Mouse (Mus musculus) MEL (cell line): ENCODE measurements at regions not wholly inside any gene's neighbourhood (a gene's known extent, or its start where the extent isn't known, plus 50 kb on each side); places are given as distances from the start of the nearest gene placed in this dataset.

ENCODE experiments used
- CHD1 ChIP-seq: IDR thresholded peaks from 2 replicates; pipeline ENCODE4 v1.6.1; 2012; ENCODE audit warnings: low read depth, mild to moderate bottlenecking, inconsistent platforms, low read length, improper control_type of control experiment
- CTCF ChIP-seq, 3 experiments: IDR thresholded peaks in 2 of 3; conservative IDR thresholded peaks in 1 of 3; 2 replicates each; pipeline ENCODE4 v1.5.1; 2011 to 2012; ENCODE audit warnings: low read length in 3 of 3, low read depth in 2 of 3, mild to moderate bottlenecking in 2 of 3, improper control_type of control experiment in 1 of 3, inconsistent platforms in 1 of 3, mixed read lengths in 1 of 3, moderate library complexity in 1 of 3; ENCODE audit not compliant: control insufficient read depth in 1 of 3, insufficient read depth in 1 of 3, poor library complexity in 1 of 3, severe bottlenecking in 1 of 3
- E2F4 ChIP-seq: IDR thresholded peaks from 2 replicates; pipeline ENCODE4 v1.6.1; 2011; ENCODE audit warnings: low read depth, low read length, improper control_type of control experiment, borderline replicate concordance
- ETS1 ChIP-seq: IDR thresholded peaks from 2 replicates; pipeline ENCODE4 v1.6.1; 2012; ENCODE audit warnings: low read depth, mild to moderate bottlenecking, inconsistent platforms, low read length, improper control_type of control experiment, moderate library complexity
- KAT2A ChIP-seq: conservative IDR thresholded peaks from 2 replicates; pipeline ENCODE4 v1.6.1; 2012; ENCODE audit warnings: low read depth, low read length, improper control_type of control experiment, inconsistent platforms
- POLR2A ChIP-seq, 2 experiments: IDR thresholded peaks; 2 replicates each; pipeline ENCODE4 v1.6.1; 2011 to 2012; ENCODE audit warnings: low read length in 2 of 2, mild to moderate bottlenecking in 2 of 2, control low read depth in 1 of 2, improper control_type of control experiment in 1 of 2, low read depth in 1 of 2, moderate library complexity in 1 of 2; ENCODE audit not compliant: control insufficient read depth in 1 of 2, insufficient read depth in 1 of 2, poor library complexity in 1 of 2
- POLR2AphosphoS5 ChIP-seq: IDR thresholded peaks from 2 replicates; pipeline ENCODE4 v1.6.1; 2012; ENCODE audit warnings: low read depth, borderline replicate concordance, mild to moderate bottlenecking, inconsistent platforms, low read length, moderate library complexity, mixed read lengths
- RAD21 ChIP-seq: IDR thresholded peaks from 2 replicates; pipeline ENCODE4 v1.6.1; 2011; ENCODE audit warnings: mild to moderate bottlenecking, low read depth, low read length, improper control_type of control experiment
- RCOR1 ChIP-seq: IDR thresholded peaks from 2 replicates; pipeline ENCODE4 v1.6.1; 2012; ENCODE audit warnings: low read depth, mild to moderate bottlenecking, inconsistent platforms, low read length, improper control_type of control experiment
- ZNF384 ChIP-seq: IDR thresholded peaks from 2 replicates; pipeline ENCODE4 v1.6.1; 2012; ENCODE audit warnings: low read depth, mild to moderate bottlenecking, inconsistent platforms, low read length, improper control_type of control experiment

GRCm38 (mm10) chr9:40587421-40587820 is 56.2 kb upstream of the Gramd1b start:
- TF ChIP-seq CTCF (IDR thresholded peaks at IDR 0.05 in 2 of 3, conservative IDR thresholded peaks at IDR 0.05 in 1 of 3; ENCODE audit: control insufficient read depth in 1 of 3, insufficient read depth in 1 of 3, low read depth in 2 of 3, low read length in 3 of 3, poor library complexity in 1 of 3, severe bottlenecking in 1 of 3) (no peak), ETS1 (no peak), POLR2AphosphoS5 (no peak), ZNF384 (no peak), POLR2A (IDR thresholded peaks at IDR 0.05; ENCODE audit: control insufficient read depth in 1 of 2, insufficient read depth in 1 of 2, low read depth in 1 of 2, low read length in 2 of 2, poor library complexity in 1 of 2) (no peak), E2F4 (no peak), RAD21 (no peak), KAT2A (no peak), CHD1 (no peak), RCOR1 (no peak)
